Mouse (Mus musculus): ENCODE results near the gene Grik2. TPM values are rescaled to one million over a fixed set of nuclear protein-coding genes. Genes with fewer than 3 reads are reported as not detected.
"Not testable (repeated sequence)": the region's sequence is repeated elsewhere in the genome, so short reads cannot be mapped to it uniquely, and the experiment has no call there.

The Grik2 gene
- total RNA-seq, 4 experiments from 2014 or later, result 3.3 to 9.5 (median 6.7) TPM

DNA sequence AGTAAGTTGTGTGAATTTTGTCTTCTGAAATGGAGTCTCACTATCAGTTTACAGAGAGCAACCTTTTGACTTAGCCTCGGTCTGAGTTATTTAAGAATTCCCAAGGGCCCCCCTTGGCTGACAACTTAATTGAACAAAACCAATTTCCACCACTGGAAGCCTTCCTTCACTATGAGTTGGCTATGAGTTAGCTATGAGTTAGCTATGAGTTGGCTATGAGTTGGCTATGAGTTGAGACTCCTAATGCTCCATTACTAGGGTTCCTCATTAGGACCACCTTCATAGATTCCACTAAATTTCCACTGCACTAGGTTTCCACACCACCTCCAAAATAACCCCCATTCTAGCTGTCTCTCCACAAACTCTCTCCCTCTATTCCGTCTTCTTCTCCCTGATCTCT is 468.7 kb downstream of the Grik2 start:
- no peak for DNase-seq

DNA sequence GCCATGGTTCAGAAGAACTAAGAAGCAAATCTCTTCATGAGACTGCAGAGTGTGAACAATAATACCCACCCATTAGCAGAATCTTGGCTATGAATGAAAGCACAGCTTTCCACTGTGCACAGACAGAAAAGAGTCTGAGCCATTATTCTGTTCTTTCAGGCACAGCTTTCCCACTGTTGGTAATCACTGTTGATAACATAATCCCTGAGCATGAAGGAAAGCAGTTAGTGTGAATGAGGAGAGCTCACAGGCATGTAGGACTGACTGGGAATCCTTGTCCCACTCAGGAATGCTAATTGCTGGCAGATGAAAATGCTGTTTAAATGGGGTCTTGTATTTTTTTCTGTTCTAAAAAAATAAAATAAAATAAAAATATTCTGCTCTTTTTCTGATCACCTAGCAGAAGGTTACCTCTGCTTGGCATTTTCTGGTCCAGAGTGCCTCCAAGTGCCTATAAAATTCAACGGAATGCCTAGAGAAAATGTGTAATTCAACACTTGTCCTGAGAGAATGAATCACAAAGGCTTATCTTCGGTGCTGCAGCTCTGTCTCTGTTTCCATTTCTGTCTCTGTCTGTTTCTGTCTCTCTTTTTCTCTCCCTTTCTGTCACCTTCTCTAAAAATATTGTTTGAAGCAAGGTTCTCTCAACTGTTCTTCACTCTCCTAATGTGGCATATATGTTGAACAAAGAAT is 532.2 kb downstream of the Grik2 start:
- DNase-seq, result no peak

DNA sequence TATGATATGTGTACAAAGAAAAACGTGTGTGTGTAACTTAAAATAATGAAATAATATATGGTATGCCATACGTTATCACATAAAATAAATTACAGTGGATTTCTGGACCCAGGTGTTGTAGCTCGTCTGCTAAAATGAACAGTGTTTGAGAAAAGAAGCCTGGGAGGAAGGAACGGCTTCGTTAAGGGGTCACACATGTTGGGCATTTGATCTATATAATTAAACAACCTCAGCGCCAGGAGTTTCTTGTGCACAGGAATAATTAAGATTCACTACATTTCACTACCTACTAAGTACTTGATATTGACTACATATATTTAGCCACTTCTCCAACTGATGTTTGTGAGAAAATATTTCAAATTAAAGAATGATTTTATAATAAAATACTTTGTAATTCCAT is 551.2 kb downstream of the Grik2 start:
- DNase-seq, result not testable (repeated sequence)

DNA sequence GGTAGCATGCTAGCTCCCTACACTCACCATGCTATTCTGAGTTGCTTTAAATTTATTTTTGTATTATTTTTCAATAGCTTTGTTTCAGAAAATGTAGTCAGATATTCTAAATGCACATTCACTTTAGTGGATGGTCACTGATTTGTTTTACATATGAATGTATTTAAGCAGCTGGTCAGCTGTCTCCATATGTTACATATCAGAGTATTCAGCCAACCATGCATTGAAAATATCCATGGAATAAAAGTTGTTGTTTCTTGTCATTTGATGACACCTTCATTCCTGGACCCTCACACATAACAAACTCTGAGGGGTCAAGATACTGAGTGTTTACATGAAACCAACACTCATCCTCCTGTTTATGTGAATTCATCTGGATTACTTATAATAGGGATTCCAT is 551.7 kb downstream of the Grik2 start:
- DNase-seq, result not testable (repeated sequence)

DNA sequence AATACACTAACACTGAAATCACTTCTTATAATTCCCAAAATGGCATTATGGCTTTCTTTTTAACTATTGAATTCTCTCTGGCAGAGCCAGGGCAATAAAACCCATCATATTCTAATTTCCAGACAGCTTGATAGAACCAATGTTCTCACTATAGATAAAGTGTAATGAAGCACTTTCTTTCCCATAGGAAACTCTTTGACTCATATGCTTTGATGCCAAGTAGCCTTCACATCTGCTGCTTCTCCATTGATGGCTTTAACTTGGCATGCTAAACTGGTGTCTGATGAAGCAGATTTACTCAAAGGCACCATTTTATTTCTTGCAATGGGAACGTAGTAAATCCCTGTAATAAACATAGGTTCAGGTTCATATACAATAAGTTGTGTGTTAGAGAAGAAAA is 568.5 kb downstream of the Grik2 start:
- DNase-seq, result no peak

DNA sequence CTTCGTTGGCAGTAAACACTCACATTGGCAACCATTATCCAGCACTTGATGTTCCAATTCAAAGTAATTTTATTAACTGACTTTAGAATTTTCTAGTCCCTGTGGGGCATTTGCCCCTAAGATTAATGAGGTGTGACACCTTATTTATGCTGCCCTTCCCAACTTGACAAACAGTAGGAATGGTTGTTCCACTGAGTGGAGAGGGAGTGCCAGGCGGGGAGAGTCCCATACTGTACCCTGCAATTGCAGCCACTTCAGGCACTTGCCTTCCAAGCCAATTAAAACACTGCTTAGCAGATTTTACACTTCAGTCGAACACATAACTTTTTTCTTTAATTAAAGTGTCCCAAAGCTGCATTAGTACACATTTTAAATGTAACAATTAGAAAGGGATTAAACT is 568.9 kb downstream of the Grik2 start:
- no peak for DNase-seq

DNA sequence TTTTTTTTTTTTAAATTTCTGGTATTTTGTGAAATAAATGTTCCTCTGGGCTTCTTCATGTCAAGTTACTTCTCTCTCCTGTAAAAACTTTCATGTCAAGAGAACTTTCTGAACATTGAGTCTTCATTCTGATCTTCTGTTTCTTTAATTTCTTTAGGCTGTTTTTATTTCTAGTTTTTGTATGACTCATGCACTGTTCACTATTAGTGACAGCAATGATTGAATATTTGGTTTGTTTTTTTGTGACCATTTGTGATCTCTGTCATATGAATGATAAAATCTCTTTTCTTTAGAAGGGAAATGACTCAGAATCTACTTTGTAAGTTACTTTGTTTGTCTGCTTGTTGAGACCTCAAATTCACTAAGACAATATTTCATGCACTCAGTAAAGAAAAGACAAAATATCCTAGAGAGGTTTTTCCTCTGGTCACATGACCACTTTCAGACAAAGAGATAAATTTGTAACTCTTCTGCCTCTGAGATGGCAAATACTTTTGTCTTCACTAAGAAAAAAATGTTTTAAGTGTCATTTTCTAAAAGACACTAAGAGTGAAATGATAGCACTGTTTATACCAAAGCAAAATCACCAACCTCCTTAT is 596.7 kb downstream of the Grik2 start:
- DNase-seq, result no peak

DNA sequence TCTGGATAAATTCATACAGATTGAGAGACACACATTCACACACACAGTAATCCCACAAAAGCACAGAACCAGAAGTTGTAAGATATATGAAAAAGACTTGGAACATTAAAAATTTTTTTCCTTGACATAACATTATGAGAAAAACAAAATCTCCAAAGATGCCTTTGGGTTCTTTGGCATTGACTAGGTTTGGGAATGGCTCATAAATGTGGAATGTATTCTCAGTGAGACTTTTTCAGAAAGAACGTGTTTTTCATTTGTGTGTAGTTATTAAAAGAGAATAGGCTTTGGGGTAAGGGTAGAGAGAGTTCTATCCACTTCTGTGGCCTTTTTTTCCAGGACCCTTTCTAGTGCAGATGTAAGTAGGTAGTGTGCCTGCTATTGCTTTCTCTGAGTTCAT is 597.3 kb downstream of the Grik2 start:
- no peak for DNase-seq

DNA sequence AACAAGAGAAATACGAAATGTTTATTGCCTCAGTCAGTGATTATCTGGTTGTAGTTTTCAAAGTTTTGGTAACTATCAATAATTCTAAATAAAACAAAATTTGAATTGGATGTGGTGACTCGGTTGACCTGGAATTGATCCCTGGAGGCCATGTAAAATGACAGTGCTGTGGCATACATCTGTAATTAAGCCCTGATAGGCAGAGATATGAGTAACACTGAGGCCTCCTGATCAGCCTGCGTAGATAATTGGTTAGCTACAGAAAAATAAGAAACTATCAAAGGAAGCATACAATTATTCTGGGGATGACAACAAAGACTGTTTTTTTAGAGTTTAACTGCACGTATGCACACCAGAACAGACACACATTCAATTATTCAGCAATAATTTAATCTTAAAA is 634.4 kb downstream of the Grik2 start:
- no peak for DNase-seq

DNA sequence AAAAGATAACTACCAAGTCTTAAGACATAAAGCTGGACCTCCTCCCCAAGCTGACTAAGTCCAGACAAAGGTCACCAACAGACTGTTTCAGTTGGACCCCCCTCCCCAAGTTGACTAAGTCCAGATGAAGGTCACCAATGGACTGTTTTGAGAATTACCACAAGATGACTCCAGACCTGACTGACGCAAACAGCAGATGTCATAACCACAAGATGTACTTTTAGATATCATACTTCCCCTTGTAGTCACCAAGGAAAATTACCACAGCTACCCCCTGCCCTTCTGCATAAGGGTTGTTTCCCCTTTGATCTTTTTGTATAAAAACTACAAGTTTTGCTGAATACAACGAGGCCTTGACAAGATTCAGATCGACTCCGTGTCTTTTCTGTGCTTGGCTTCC is 637.1 kb downstream of the Grik2 start:
- not testable (repeated sequence) for DNase-seq

DNA sequence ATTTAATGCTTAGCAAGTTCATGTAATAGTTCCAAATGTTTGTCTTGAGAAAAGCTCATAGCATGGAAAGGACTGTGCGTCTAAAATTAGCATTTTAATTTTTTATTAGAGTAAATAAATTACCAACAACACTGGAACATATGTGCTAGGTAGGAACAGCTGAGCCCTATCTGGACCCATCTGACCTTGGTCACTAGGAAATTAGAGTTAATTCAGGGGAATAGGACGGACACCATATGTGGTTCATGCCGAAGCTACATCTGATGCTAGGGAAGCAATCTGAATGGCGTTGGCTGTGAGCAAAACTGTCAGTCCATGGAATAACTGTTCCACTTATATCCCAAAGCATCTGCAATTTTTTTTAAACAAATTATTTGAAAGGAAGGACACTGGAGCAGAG is 638.9 kb downstream of the Grik2 start:
- DNase-seq, result no peak

DNA sequence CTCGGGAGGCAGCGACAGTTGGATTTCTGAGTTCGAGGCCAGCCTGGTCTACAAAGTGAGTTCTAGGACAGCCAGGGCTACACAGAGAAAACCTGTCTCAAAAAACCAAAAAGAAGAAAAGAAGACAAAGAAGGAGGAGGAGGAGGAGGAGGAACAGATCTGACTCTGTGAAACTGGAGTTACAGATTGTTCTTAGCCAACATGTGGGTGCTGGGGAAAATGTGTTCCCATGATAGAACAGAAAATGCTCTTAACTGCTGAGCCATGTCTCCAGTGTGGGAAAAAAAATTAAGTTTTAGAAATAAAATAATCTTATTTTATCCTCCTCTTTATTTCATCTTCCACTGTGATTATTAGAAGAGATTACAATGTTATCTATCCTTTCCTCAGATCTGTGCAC is 645.9 kb downstream of the Grik2 start:
- no peak for DNase-seq

DNA sequence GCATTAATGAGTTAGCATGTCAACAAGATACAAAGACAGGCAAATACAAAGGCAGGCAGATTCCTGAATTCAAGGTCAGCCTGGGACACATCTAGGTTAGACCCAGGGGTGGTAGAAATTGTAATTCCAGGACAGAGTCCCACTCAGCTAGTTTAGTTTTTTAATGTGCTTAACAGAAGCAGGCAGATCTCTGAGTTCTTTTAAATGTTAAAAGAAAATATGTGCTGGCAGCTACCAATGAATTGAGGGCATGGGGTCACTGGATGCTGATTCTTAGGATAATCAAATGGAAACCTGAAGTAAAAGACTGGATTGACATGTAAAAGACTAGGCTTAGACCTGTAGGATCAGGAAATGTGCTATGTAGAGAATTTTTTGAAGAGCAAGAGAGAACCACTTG is 651.8 kb downstream of the Grik2 start:
- no peak for DNase-seq

DNA sequence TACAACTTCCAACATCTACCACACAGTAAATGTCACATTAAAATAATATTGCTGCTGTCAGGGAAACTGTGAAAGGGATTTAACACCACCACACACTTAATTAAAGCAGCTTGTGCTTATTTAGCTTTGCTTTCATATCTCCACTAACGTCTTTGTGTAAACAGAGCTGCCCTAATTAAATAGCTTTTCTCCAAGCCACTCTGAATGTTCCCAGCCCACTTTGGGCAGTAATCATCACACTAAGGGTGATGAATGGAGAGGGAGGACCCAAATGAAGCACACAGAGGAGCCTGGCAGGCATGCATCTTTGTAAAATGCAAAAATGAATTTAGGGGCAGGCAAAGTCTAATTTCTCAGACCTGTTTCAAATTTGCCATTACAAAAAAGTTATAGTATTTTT is 657.3 kb downstream of the Grik2 start:
- DNase-seq, result no peak

DNA sequence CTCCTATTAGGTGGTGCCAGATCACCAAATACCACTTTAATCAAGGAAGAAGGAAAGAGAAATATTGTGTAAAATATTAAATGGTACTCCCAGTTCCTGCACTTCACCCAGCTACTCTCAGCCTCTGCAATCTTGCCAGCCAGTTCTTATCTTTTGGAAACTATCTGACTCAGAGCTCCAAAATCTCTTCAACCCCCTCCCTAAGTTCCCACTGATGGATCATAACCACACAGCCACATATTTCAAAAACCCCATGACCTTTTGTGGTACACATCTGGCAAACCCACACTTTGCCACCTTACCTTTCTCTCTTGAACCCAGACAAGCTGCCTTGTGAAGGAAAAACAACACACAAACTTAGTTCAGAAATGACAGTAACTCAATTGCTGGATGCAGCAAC is 738.2 kb downstream of the Grik2 start:
- no peak for DNase-seq

DNA sequence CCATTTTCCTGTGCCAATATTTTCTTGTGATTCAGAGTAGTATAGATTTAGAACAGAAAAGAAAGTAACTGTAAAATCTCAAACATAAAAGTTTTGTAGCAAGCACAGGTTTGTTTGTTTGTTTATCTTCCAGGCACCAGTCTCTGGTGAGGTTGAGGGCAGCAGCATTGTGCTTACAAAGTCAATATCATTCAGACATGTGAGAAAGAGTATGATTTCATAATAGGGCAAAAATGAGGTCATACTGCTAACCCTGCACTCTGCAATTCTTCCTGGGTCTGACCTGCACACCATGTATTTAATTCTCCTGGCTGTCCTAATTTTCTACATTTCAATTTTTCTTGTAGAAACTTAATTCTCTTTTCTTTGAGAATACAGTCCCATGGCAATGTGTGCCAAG is 739.2 kb downstream of the Grik2 start:
- no peak for DNase-seq

Data from adrenal gland, adult 8-10 months (tissue).